Comparison of ENCODE assay signal across 11 mouse cellular contexts in the genomic region with DNA sequence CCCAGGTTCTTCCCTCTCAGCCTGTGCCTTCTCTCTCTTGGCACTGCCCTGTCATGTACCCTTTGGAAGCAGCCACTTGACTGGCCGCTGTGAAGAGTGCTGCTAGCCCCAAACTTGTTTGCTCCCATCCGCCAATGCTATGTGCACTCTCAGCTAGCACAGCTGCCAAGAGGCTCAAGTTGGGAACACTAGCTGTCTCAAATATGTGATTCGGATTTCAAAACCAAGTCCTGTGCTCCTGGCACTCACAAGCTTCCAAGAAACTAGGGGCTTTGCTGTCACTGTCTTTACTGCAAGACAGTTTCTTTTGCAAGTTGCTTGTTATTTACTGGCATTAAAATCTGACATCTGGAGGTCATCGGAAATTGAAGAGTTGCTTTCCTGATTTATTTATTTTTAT.
DNase-seq lines count a peak whose midpoint lies in the region.
"Had no signal": no experiment of that assay in that cellular context is flagged by ENCODE, and none has a peak within 500 bp of the region (broad histone marks: within the 10 kb centered on the region; RNA-seq: fewer than 3 reads in every experiment).

No protein-coding gene starts in this region.

- DNase-seq in heart, adult 8-10 months (ENCODE audit: low spot score), result peak; percentile 7
- DNase-seq in heart, adult 9 months (ENCODE audit: low spot score in 2 of 2), result no peak
- DNase-seq in gastrocnemius, postnatal 25 days, result peak; percentile 88
- DNase-seq in lung, postnatal 10 days, result peak; percentile 53
- no peak for DNase-seq in layer of hippocampus, adult 8-10 months (ENCODE audit: low spot score in 2 of 2)
- DNase-seq in spleen, postnatal 14 days (ENCODE audit: low spot score in 2 of 2), result no peak
- no peak for DNase-seq in layer of hippocampus, postnatal 25 days (ENCODE audit: extremely low spot score in 1 of 2, low spot score in 1 of 2)
- DNase-seq: cerebellum, adult 8-10 months; kidney, adult 18-20 months; layer of hippocampus, postnatal 36 days; right cerebral cortex, postnatal 14 days had no signal

Comparison
In these comparisons a context has a peak if more than half of its experiments do, and no peak if none do; other contexts are left out.
1. DNase-seq: peak in heart, adult 8-10 months (single experiment), gastrocnemius, postnatal 25 days (single experiment) and lung, postnatal 10 days (single experiment); none in heart, adult 9 months (0 of 2), layer of hippocampus, adult 8-10 months (0 of 2), spleen, postnatal 14 days (0 of 2) and layer of hippocampus, postnatal 25 days (0 of 2).